Mouse (Mus musculus): ENCODE measurements at regions not wholly inside any gene's neighbourhood (a gene's known extent, or its start where the extent isn't known, plus 50 kb on each side); places are given as distances from the start of the nearest gene placed in this dataset.

GRCm38 (mm10) chr5:43113405-43114119, 119.4 kb upstream of the Cpeb2 start:
- TF ChIP-seq CTCF (IDR thresholded peaks at IDR 0.05; ENCODE audit: control insufficient read depth, insufficient read depth, insufficient replicate concordance, low read depth, low read length) (no peak), POLR2A (IDR thresholded peaks at IDR 0.05; ENCODE audit: control insufficient read depth, low read depth, low read length) (no peak)

Data from testis, adult 2 months (tissue).